Mouse (Mus musculus): ENCODE measurements around the gene Rcc2. TPM values are rescaled to one million over a fixed set of nuclear protein-coding genes. Genes with fewer than 3 reads are reported as not detected.

Rcc2 gene
- polyA plus RNA-seq, 1 experiment, result 44.1 TPM

GRCm38 (mm10) chr4:140708297-140708927 lies 8.1 kb downstream of the Rcc2 start:
- Histone ChIP-seq H3K4me3 (ENCODE audit: insufficient read depth, low read length) (no peak overlapping the region), H3K27ac (ENCODE audit: insufficient read depth, low read length) (no peak overlapping the region), H3K4me1 (ENCODE audit: control insufficient read depth, insufficient read depth, low read length) (peaks cover 5% of the 10 kb centered on the region)
- TF ChIP-seq CTCF (IDR thresholded peaks at IDR 0.05; ENCODE audit: extremely low read depth, insufficient read depth, low read length), result no peak

GRCm38 (mm10) chr4:140709111-140709510 lies 8.8 kb downstream of the Rcc2 start:
- TF ChIP-seq CTCF (IDR thresholded peaks at IDR 0.05; ENCODE audit: extremely low read depth, insufficient read depth, low read length) (no peak), POLR2A (IDR thresholded peaks at IDR 0.05; ENCODE audit: extremely low read depth, insufficient read depth, low read length) (no peak)
- Histone ChIP-seq H3K4me3 (ENCODE audit: insufficient read depth, low read length) (no peak overlapping the region), H3K4me1 (ENCODE audit: control insufficient read depth, insufficient read depth, low read length) (peaks cover 5% of the 10 kb centered on the region), H3K27ac (ENCODE audit: insufficient read depth, low read length) (no peak overlapping the region)

GRCm38 (mm10) chr4:140709617-140710016 lies 9.3 kb downstream of the Rcc2 start:
- Histone ChIP-seq H3K27ac (ENCODE audit: insufficient read depth, low read length) (no peak overlapping the region), H3K4me3 (ENCODE audit: insufficient read depth, low read length) (no peak overlapping the region), H3K4me1 (ENCODE audit: control insufficient read depth, insufficient read depth, low read length) (peaks cover 8% of the 10 kb centered on the region)
- TF ChIP-seq POLR2A (IDR thresholded peaks at IDR 0.05; ENCODE audit: extremely low read depth, insufficient read depth, low read length) (no peak), CTCF (IDR thresholded peaks at IDR 0.05; ENCODE audit: extremely low read depth, insufficient read depth, low read length) (no peak)

- 0 out of 2 replicates have a peak overlapping the region, but pooled peaks have one; percentile 23 for H3K27ac ChIP-seq (ENCODE audit: insufficient read depth, low read length)
These were observed 10.4 kb downstream of the Rcc2 start for GRCm38 (mm10) chr4:140710781-140711180.

GRCm38 (mm10) chr4:140711360-140711759 lies 11.0 kb downstream of the Rcc2 start:
- H3K27ac ChIP-seq (ENCODE audit: insufficient read depth, low read length), result no peak overlapping the region
- no peak overlapping the region for H3K4me3 ChIP-seq (ENCODE audit: insufficient read depth, low read length)
- TF ChIP-seq POLR2A (IDR thresholded peaks at IDR 0.05; ENCODE audit: extremely low read depth, insufficient read depth, low read length) (no peak), CTCF (IDR thresholded peaks at IDR 0.05; ENCODE audit: extremely low read depth, insufficient read depth, low read length) (no peak)
- peaks cover 8% of the 10 kb centered on the region for H3K4me1 ChIP-seq (ENCODE audit: control insufficient read depth, insufficient read depth, low read length)

More at GRCm38 (mm10) chr4:140710781-140711180, 10.4 kb downstream of the Rcc2 start:
- H3K4me1 ChIP-seq (ENCODE audit: control insufficient read depth, insufficient read depth, low read length), result peaks cover 8% of the 10 kb centered on the region
- TF ChIP-seq CTCF (IDR thresholded peaks at IDR 0.05; ENCODE audit: extremely low read depth, insufficient read depth, low read length) (no peak), POLR2A (IDR thresholded peaks at IDR 0.05; ENCODE audit: extremely low read depth, insufficient read depth, low read length) (no peak)
- no peak overlapping the region for H3K4me3 ChIP-seq (ENCODE audit: insufficient read depth, low read length)

- Histone ChIP-seq H3K4me1 (ENCODE audit: control insufficient read depth, insufficient read depth, low read length) (peaks cover 8% of the 10 kb centered on the region), H3K4me3 (ENCODE audit: insufficient read depth, low read length) (no peak overlapping the region), H3K27ac (ENCODE audit: insufficient read depth, low read length) (peak overlapping the region; percentile 25; the same call in 1 of the 2 replicates)
- TF ChIP-seq CTCF (IDR thresholded peaks at IDR 0.05; ENCODE audit: extremely low read depth, insufficient read depth, low read length) (peak; percentile 94), POLR2A (IDR thresholded peaks at IDR 0.05; ENCODE audit: extremely low read depth, insufficient read depth, low read length) (peak; percentile 45; the same call in 1 of the 2 replicates)
These were observed 13.4 kb downstream of the Rcc2 start for GRCm38 (mm10) chr4:140713480-140714365.

- Histone ChIP-seq H3K4me1 (ENCODE audit: control insufficient read depth, insufficient read depth, low read length) (peaks cover 8% of the 10 kb centered on the region), H3K27ac (ENCODE audit: insufficient read depth, low read length) (peak overlapping the region; percentile 25), H3K4me3 (ENCODE audit: insufficient read depth, low read length) (no peak overlapping the region)
- no peak for TF ChIP-seq POLR2A (IDR thresholded peaks at IDR 0.05; ENCODE audit: extremely low read depth, insufficient read depth, low read length)
- no peak for TF ChIP-seq CTCF (IDR thresholded peaks at IDR 0.05; ENCODE audit: extremely low read depth, insufficient read depth, low read length)
These were observed 14.2 kb downstream of the Rcc2 start for GRCm38 (mm10) chr4:140714586-140714985.

- Histone ChIP-seq H3K4me1 (ENCODE audit: control insufficient read depth, insufficient read depth, low read length) (peaks cover 5% of the 10 kb centered on the region; the same call in 1 of the 2 replicates), H3K27ac (ENCODE audit: insufficient read depth, low read length) (no peak overlapping the region), H3K4me3 (ENCODE audit: insufficient read depth, low read length) (no peak overlapping the region)
- no peak for TF ChIP-seq POLR2A (IDR thresholded peaks at IDR 0.05; ENCODE audit: extremely low read depth, insufficient read depth, low read length)
- no peak for TF ChIP-seq CTCF (IDR thresholded peaks at IDR 0.05; ENCODE audit: extremely low read depth, insufficient read depth, low read length)
These were observed 16.7 kb downstream of the Rcc2 start for GRCm38 (mm10) chr4:140716994-140717393.

GRCm38 (mm10) chr4:140718436-140718835 lies 18.1 kb downstream of the Rcc2 start:
- 0 out of 2 replicates have a peak, but pooled peaks cover 3% of the 10 kb centered on the region for H3K4me1 ChIP-seq (ENCODE audit: control insufficient read depth, insufficient read depth, low read length)
- no peak overlapping the region for H3K4me3 ChIP-seq (ENCODE audit: insufficient read depth, low read length)
- TF ChIP-seq POLR2A (IDR thresholded peaks at IDR 0.05; ENCODE audit: extremely low read depth, insufficient read depth, low read length) (no peak), CTCF (IDR thresholded peaks at IDR 0.05; ENCODE audit: extremely low read depth, insufficient read depth, low read length) (no peak)
- no peak overlapping the region for H3K27ac ChIP-seq (ENCODE audit: insufficient read depth, low read length)
